Mouse (Mus musculus) forebrain, embryonic 11.5 days (tissue): ENCODE measurements around the gene Bcl11b. TPM values are rescaled to one million over a fixed set of nuclear protein-coding genes. Genes with fewer than 3 reads are reported as not detected.
A peak's percentile ranks its signal among the peaks of the same experiment; 100 is the strongest.

Source experiments
- ATAC-seq: fragments of 200-750 bp; cut with Nextera tagmentation; replicated peaks from 2 replicates; pipeline ENCODE4 v1.8.0; 2017; ENCODE audit warnings: moderate TSS enrichment; ENCODE audit not compliant: low FRiP score
- DNase-seq: peaks from one replicate; pipeline ENCODE4 v3.0.0-alpha.2; 2017; ENCODE audit warnings: low spot score
- H3K27ac ChIP-seq: fragments of 300-500 bp; sonication (generic); 2 replicates; pipeline ENCODE4 v1.5.1; 2014; ENCODE audit warnings: low read depth, low read length
- H3K27me3 ChIP-seq: fragments of 300-500 bp; sonication (generic); 2 replicates; pipeline ENCODE4 v1.6.1; 2014; ENCODE audit warnings: mild to moderate bottlenecking, low read length, mixed read lengths; ENCODE audit not compliant: control insufficient read depth, insufficient read depth
- H3K36me3 ChIP-seq: fragments of 300-500 bp; sonication (generic); 2 replicates; pipeline ENCODE4 v1.6.1; 2014; ENCODE audit warnings: mild to moderate bottlenecking, low read length, moderate library complexity, mixed read lengths; ENCODE audit not compliant: control insufficient read depth, insufficient read depth
- H3K4me1 ChIP-seq: fragments of 300-500 bp; sonication (generic); replicated peaks from 2 replicates; pipeline ENCODE4 v1.6.1; 2014; ENCODE audit warnings: low read length, mixed read lengths; ENCODE audit not compliant: control insufficient read depth, insufficient read depth
- H3K4me2 ChIP-seq: fragments of 300-500 bp; sonication (generic); 2 replicates; pipeline ENCODE4 v1.6.1; 2014; ENCODE audit warnings: low read depth, mild to moderate bottlenecking, low read length, moderate library complexity, mixed read lengths; ENCODE audit not compliant: severe bottlenecking
- H3K4me3 ChIP-seq: fragments of 300-500 bp; sonication (generic); 2 replicates; pipeline ENCODE4 v1.5.1; 2014; ENCODE audit warnings: low read depth, low read length
- H3K9ac ChIP-seq: fragments of 300-500 bp; sonication (generic); 2 replicates; pipeline ENCODE4 v1.6.1; 2014; ENCODE audit warnings: low read length
- H3K9me3 ChIP-seq: fragments of 300-500 bp; sonication (generic); 2 replicates; pipeline ENCODE4 v1.6.1; 2016; ENCODE audit warnings: low read length, mixed read lengths; ENCODE audit not compliant: control insufficient read depth
- WGBS: fragments of 180-500 bp; shearing (Covaris S2); extraction: QIAGEN DNeasy Blood & Tissue Kit; methylation state at CpG from one replicate; pipeline ENCODE4 v1.1.7; 2014; 5-methylcytosine and 5-hydroxymethylcytosine counted together
- polyA plus RNA-seq: library from polyadenylated mRNA; unstranded; fragments of >200 nt; fragmentation: Nextera tagmentation; extraction: Ambion mirVana; gene quantifications from 2 replicates; pipeline ENCODE4 v1.2.1, GENCODE M21; 2014

Gene Bcl11b
- polyA plus RNA-seq, 1 experiment from 2014 or later, result 19.4 TPM

GRCm38 (mm10) chr12:107950667-107951179 lies 52.7 kb downstream of the Bcl11b start:
- Histone ChIP-seq H3K4me3 (no peak overlapping the region), H3K27ac (no peak overlapping the region), H3K4me2 (no peak overlapping the region), H3K27me3 (no peaks in the 10 kb centered on the region), H3K9me3 (no peaks in the 10 kb centered on the region), H3K9ac (no peak overlapping the region), H3K36me3 (no peaks in the 10 kb centered on the region), H3K4me1 (0 out of 2 replicates have a peak, but pooled peaks cover 4% of the 10 kb centered on the region)
- no peak for DNase-seq
- no peak for ATAC-seq
- 60% methylated on average over 20 of the region's 20 CpGs for WGBS

GRCm38 (mm10) chr12:107949416-107949815 lies 54.0 kb downstream of the Bcl11b start:
- WGBS, result 84% methylated on average over 10 of the region's 10 CpGs
- Histone ChIP-seq H3K9me3 (no peaks in the 10 kb centered on the region), H3K4me1 (0 out of 2 replicates have a peak, but pooled peaks cover 4% of the 10 kb centered on the region), H3K9ac (no peak overlapping the region), H3K27ac (no peak overlapping the region), H3K4me3 (no peak overlapping the region), H3K27me3 (no peaks in the 10 kb centered on the region), H3K4me2 (no peak overlapping the region), H3K36me3 (no peaks in the 10 kb centered on the region)
- DNase-seq (no peak), ATAC-seq (no peak)

GRCm38 (mm10) chr12:107942100-107942499 lies 61.3 kb downstream of the Bcl11b start:
- DNase-seq (no peak), ATAC-seq (no peak)
- Histone ChIP-seq H3K4me1 (no peaks in the 10 kb centered on the region), H3K27me3 (no peaks in the 10 kb centered on the region), H3K9me3 (no peaks in the 10 kb centered on the region), H3K36me3 (no peaks in the 10 kb centered on the region), H3K4me3 (no peak overlapping the region), H3K4me2 (no peak overlapping the region), H3K9ac (no peak overlapping the region), H3K27ac (no peak overlapping the region)
- WGBS, result 76% methylated on average over 7 of the region's 7 CpGs

GRCm38 (mm10) chr12:107940774-107941173 lies 62.6 kb downstream of the Bcl11b start:
- Histone ChIP-seq H3K4me2 (no peak overlapping the region), H3K27me3 (no peaks in the 10 kb centered on the region), H3K9ac (no peak overlapping the region), H3K9me3 (no peaks in the 10 kb centered on the region), H3K27ac (no peak overlapping the region), H3K4me3 (no peak overlapping the region), H3K36me3 (no peaks in the 10 kb centered on the region), H3K4me1 (peaks cover 3% of the 10 kb centered on the region; the same call in 1 of the 2 replicates)
- DNase-seq (no peak), ATAC-seq (no peak)
- 90% methylated on average over 9 of the region's 9 CpGs for WGBS

- Histone ChIP-seq H3K4me3 (no peak overlapping the region), H3K36me3 (no peaks in the 10 kb centered on the region), H3K27ac (no peak overlapping the region), H3K27me3 (no peaks in the 10 kb centered on the region), H3K9me3 (no peaks in the 10 kb centered on the region), H3K9ac (no peak overlapping the region), H3K4me1 (peaks cover 12% of the 10 kb centered on the region; the same call in 1 of the 2 replicates), H3K4me2 (no peak overlapping the region)
- ATAC-seq (no peak), DNase-seq (no peak)
- WGBS, result 81% methylated on average over 4 of the region's 4 CpGs
These were observed 64.2 kb downstream of the Bcl11b start for GRCm38 (mm10) chr12:107939177-107939576.

- ATAC-seq (no peak), DNase-seq (no peak)
- Histone ChIP-seq H3K4me3 (no peak overlapping the region), H3K36me3 (no peaks in the 10 kb centered on the region), H3K9ac (no peak overlapping the region), H3K4me1 (peaks cover 21% of the 10 kb centered on the region), H3K27me3 (no peaks in the 10 kb centered on the region), H3K27ac (no peak overlapping the region), H3K4me2 (no peak overlapping the region), H3K9me3 (no peaks in the 10 kb centered on the region)
- 92% methylated on average over 5 of the region's 5 CpGs for WGBS
These were observed 66.4 kb downstream of the Bcl11b start for GRCm38 (mm10) chr12:107936972-107937371.

- H3K4me1 ChIP-seq, result peaks cover 23% of the 10 kb centered on the region
- no peak overlapping the region for H3K9ac ChIP-seq
- no peak overlapping the region for H3K27ac ChIP-seq
- no peaks in the 10 kb centered on the region for H3K36me3 ChIP-seq
- 93% methylated on average over 6 of the region's 7 CpGs for WGBS
- H3K4me3 ChIP-seq, result no peak overlapping the region
- no peak overlapping the region for H3K4me2 ChIP-seq
- ATAC-seq (no peak), DNase-seq (no peak)
- no peaks in the 10 kb centered on the region for H3K9me3 ChIP-seq
- H3K27me3 ChIP-seq, result no peaks in the 10 kb centered on the region
These were observed 67.0 kb downstream of the Bcl11b start for GRCm38 (mm10) chr12:107936406-107936805.

- Histone ChIP-seq H3K36me3 (no peaks in the 10 kb centered on the region), H3K9ac (no peak overlapping the region), H3K4me1 (peaks cover 31% of the 10 kb centered on the region), H3K9me3 (no peaks in the 10 kb centered on the region), H3K27ac (no peak overlapping the region), H3K4me2 (no peak overlapping the region), H3K27me3 (no peaks in the 10 kb centered on the region), H3K4me3 (no peak overlapping the region)
- DNase-seq, result no peak
- peak; percentile 50; the same call in 1 of the 2 replicates for ATAC-seq
- WGBS, result 73% methylated on average over 19 of the region's 19 CpGs
These were observed 68.5 kb downstream of the Bcl11b start for GRCm38 (mm10) chr12:107934831-107935437.

- Histone ChIP-seq H3K4me1 (peaks cover 44% of the 10 kb centered on the region), H3K27ac (peak overlapping the region; percentile 64; the same call in 1 of the 2 replicates), H3K9ac (no peak overlapping the region), H3K36me3 (no peaks in the 10 kb centered on the region), H3K9me3 (no peaks in the 10 kb centered on the region), H3K27me3 (no peaks in the 10 kb centered on the region), H3K4me3 (no peak overlapping the region), H3K4me2 (peak overlapping the region; percentile 15; the same call in 1 of the 2 replicates)
- WGBS, result 26% methylated on average over 12 of the region's 12 CpGs
- ATAC-seq (no peak), DNase-seq (no peak)
These were observed 71.3 kb downstream of the Bcl11b start for GRCm38 (mm10) chr12:107932140-107932539.
